Mouse (Mus musculus): ENCODE measurements around the gene Pam16.

Gene Pam16

GRCm38 (mm10) chr16:4624481-4625110, at the start of gene Pam16:
TSS of gene Pam16 (minus strand) at chr16:4624988.
- DNase-seq (ENCODE audit: low read depth, low spot score): peak; percentile 91

GRCm38 (mm10) chr16:4674091-4674490, 49.3 kb upstream of the Pam16 start:
- DNase-seq (ENCODE audit: low read depth, low spot score): no peak

GRCm38 (mm10) chr16:4670317-4670716, 45.5 kb upstream of the Pam16 start:
- DNase-seq (ENCODE audit: low read depth, low spot score): no peak

GRCm38 (mm10) chr16:4667190-4667808, 42.5 kb upstream of the Pam16 start:
- DNase-seq (ENCODE audit: low read depth, low spot score): peak; percentile 98

- DNase-seq (ENCODE audit: low read depth, low spot score): peak; percentile 64
Measured at GRCm38 (mm10) chr16:4665726-4666125, 40.9 kb upstream of the Pam16 start.

- DNase-seq (ENCODE audit: low read depth, low spot score): peak; percentile 24
Measured at GRCm38 (mm10) chr16:4663806-4664205, 39.0 kb upstream of the Pam16 start.

GRCm38 (mm10) chr16:4661605-4662004, 36.8 kb upstream of the Pam16 start:
- peak; percentile 38 for DNase-seq (ENCODE audit: low read depth, low spot score)

- peak; percentile 87 for DNase-seq (ENCODE audit: low read depth, low spot score)
Measured at GRCm38 (mm10) chr16:4659326-4659725, 34.5 kb upstream of the Pam16 start.

GRCm38 (mm10) chr16:4658781-4659245, 34.0 kb upstream of the Pam16 start:
- DNase-seq (ENCODE audit: low read depth, low spot score): peak; percentile 98

- DNase-seq (ENCODE audit: low read depth, low spot score): no peak
Measured at GRCm38 (mm10) chr16:4656571-4657081, 31.8 kb upstream of the Pam16 start.

- peak; percentile 76 for DNase-seq (ENCODE audit: low read depth, low spot score)
Measured at GRCm38 (mm10) chr16:4655764-4656570, 31.2 kb upstream of the Pam16 start.

- peak; percentile 58 for DNase-seq (ENCODE audit: low read depth, low spot score)
Measured at GRCm38 (mm10) chr16:4655251-4655734, 30.5 kb upstream of the Pam16 start.

- no peak for DNase-seq (ENCODE audit: low read depth, low spot score)
Measured at GRCm38 (mm10) chr16:4654706-4655105, 29.9 kb upstream of the Pam16 start.

GRCm38 (mm10) chr16:4652707-4653416, 28.1 kb upstream of the Pam16 start:
- DNase-seq (ENCODE audit: low read depth, low spot score): peak; percentile 82

GRCm38 (mm10) chr16:4651624-4652023, 26.8 kb upstream of the Pam16 start:
- DNase-seq (ENCODE audit: low read depth, low spot score): peak; percentile 96

- DNase-seq (ENCODE audit: low read depth, low spot score): peak; percentile 78
Measured at GRCm38 (mm10) chr16:4651081-4651480, 26.3 kb upstream of the Pam16 start.

GRCm38 (mm10) chr16:4650161-4650560, 25.4 kb upstream of the Pam16 start:
- DNase-seq (ENCODE audit: low read depth, low spot score): no peak

- DNase-seq (ENCODE audit: low read depth, low spot score): no peak
Measured at GRCm38 (mm10) chr16:4649692-4650091, 24.9 kb upstream of the Pam16 start.

GRCm38 (mm10) chr16:4649211-4649610, 24.4 kb upstream of the Pam16 start:
- DNase-seq (ENCODE audit: low read depth, low spot score): no peak

GRCm38 (mm10) chr16:4648416-4649023, 23.7 kb upstream of the Pam16 start:
- DNase-seq (ENCODE audit: low read depth, low spot score): no peak

GRCm38 (mm10) chr16:4647651-4648141, 22.9 kb upstream of the Pam16 start:
- DNase-seq (ENCODE audit: low read depth, low spot score): peak; percentile 94
